8 mouse cellular contexts compared by ENCODE assay signal in genomic region chr2:180755896-180756295, GRCm38 (mm10). TPM values are rescaled to one million over a fixed set of nuclear protein-coding genes. Genes with fewer than 3 reads are reported as not detected.
DNase-seq lines count a peak whose midpoint lies in the region; ATAC-seq and TF ChIP-seq lines count a peak whose summit lies in the region.

No protein-coding gene starts in this region.

- H3K9me3 ChIP-seq in forebrain, embryonic 11.5 days (ENCODE audit: control insufficient read depth, low read length): no peaks in the 10 kb centered on the region
- H3K9me3 ChIP-seq in forebrain, postnatal 0 days (ENCODE audit: low read length): no peaks in the 10 kb centered on the region

- intact Hi-C loops in left cerebral cortex, postnatal 25 days (cut with DNase I): no loop called here

- no peak for ATAC-seq in forebrain, embryonic 11.5 days (replicated peaks; ENCODE audit: low FRiP score)
- ATAC-seq in forebrain, postnatal 0 days: no peak

- H3K27ac ChIP-seq in forebrain, embryonic 11.5 days (ENCODE audit: low read depth, low read length): no peak overlapping the region
- H3K27ac ChIP-seq in forebrain, postnatal 0 days (ENCODE audit: low read depth, low read length): no peak overlapping the region

- no peak for TF ChIP-seq CTCF in forebrain, postnatal 0 days (IDR thresholded peaks at IDR 0.05; ENCODE audit: low read depth)

- peak; percentile 84 for DNase-seq in forebrain, embryonic 11.5 days (ENCODE audit: low spot score)
- DNase-seq in forebrain, postnatal 0 days: no peak
- peak; percentile 70 for DNase-seq in 3T3-L1 (ENCODE audit: low read depth, low spot score)
- peak; percentile 63 for DNase-seq in embryo, embryonic 11.5 days (ENCODE audit: low read depth, low spot score)
- peak; percentile 90 for DNase-seq in kidney, postnatal 4 days
- DNase-seq in testis, postnatal 10 days (ENCODE audit: low spot score): peak; percentile 85
- DNase-seq in cerebellum, adult 9-10 months: no peak
- DNase-seq in left cerebral cortex, postnatal 25 days (ENCODE audit: low spot score in 2 of 2): no peak

- WGBS in forebrain, embryonic 11.5 days: 4% methylated on average over 8 of the region's 8 CpGs
- 8% methylated on average over 8 of the region's 8 CpGs for WGBS in forebrain, postnatal 0 days

- no peaks in the 10 kb centered on the region for H3K27me3 ChIP-seq in forebrain, embryonic 11.5 days (ENCODE audit: control insufficient read depth, insufficient read depth, low read length)
- no peaks in the 10 kb centered on the region; the same call in 1 of the 2 replicates for H3K27me3 ChIP-seq in forebrain, postnatal 0 days (ENCODE audit: insufficient read depth, low read length)

- no peak overlapping the region for H3K4me3 ChIP-seq in forebrain, embryonic 11.5 days (ENCODE audit: low read depth, low read length)
- H3K4me3 ChIP-seq in forebrain, postnatal 0 days (ENCODE audit: low read depth, low read length): no peak overlapping the region

- H3K4me2 ChIP-seq in forebrain, embryonic 11.5 days (ENCODE audit: low read depth, low read length, severe bottlenecking): no peak overlapping the region
- H3K4me2 ChIP-seq in forebrain, postnatal 0 days (ENCODE audit: low read depth): no peak overlapping the region

- H3K4me1 ChIP-seq in forebrain, embryonic 11.5 days (replicated peaks; ENCODE audit: control insufficient read depth, insufficient read depth, low read length): no peaks in the 10 kb centered on the region
- H3K4me1 ChIP-seq in forebrain, postnatal 0 days (ENCODE audit: insufficient read depth): no peaks in the 10 kb centered on the region

- no peak overlapping the region for H3K9ac ChIP-seq in forebrain, embryonic 11.5 days (ENCODE audit: low read length)
- H3K9ac ChIP-seq in forebrain, postnatal 0 days: no peak overlapping the region

- no peaks in the 10 kb centered on the region for H3K36me3 ChIP-seq in forebrain, embryonic 11.5 days (ENCODE audit: control insufficient read depth, insufficient read depth, low read length)
- H3K36me3 ChIP-seq in forebrain, postnatal 0 days (ENCODE audit: insufficient read depth): no peaks in the 10 kb centered on the region

RNA-seq across cellular contexts. Expression of gene Bhlhe23, which starts 20.8 kb away (rescaled TPM):
- 0.85 and 0.87 TPM in 2 replicates for polyA plus RNA-seq in forebrain, embryonic 11.5 days (2014; fragmentation: Nextera tagmentation; extraction: Ambion mirVana)
- 0.33 and 0.46 TPM in 2 replicates for total RNA-seq in forebrain, postnatal 0 days (2014; rRNA removed)
- polyA plus RNA-seq in forebrain, postnatal 0 days (2015; fragmentation: Nextera tagmentation; extraction: Ambion mirVana): 0.18 and 0.71 TPM in 2 replicates
- under 1 TPM in 1 of 2 experiments, not detected in 1; 0.16 TPM for total RNA-seq in left cerebral cortex, postnatal 25 days (2021)

RNA-seq across cellular contexts. Expression of gene Slc17a9, which starts 30.8 kb away (rescaled TPM):
- 0.11 and 0.57 TPM in 2 replicates for polyA plus RNA-seq in forebrain, embryonic 11.5 days (2014; fragmentation: Nextera tagmentation; extraction: Ambion mirVana)
- 0.10 and 0.38 TPM in 2 replicates for total RNA-seq in forebrain, postnatal 0 days (2014; rRNA removed)
- polyA plus RNA-seq in forebrain, postnatal 0 days (2015; fragmentation: Nextera tagmentation; extraction: Ambion mirVana): 0.10 and 0.19 TPM in 2 replicates
- total RNA-seq in left cerebral cortex, postnatal 25 days (2021): under 1 TPM; 0.30 to 0.53 TPM

RNA-seq across cellular contexts. Expression of gene Gid8, which starts 46.0 kb away (rescaled TPM):
- 58.1 and 64.5 TPM in 2 replicates for polyA plus RNA-seq in forebrain, embryonic 11.5 days (2014; fragmentation: Nextera tagmentation; extraction: Ambion mirVana)
- total RNA-seq in forebrain, postnatal 0 days (2014; rRNA removed): 49.8 and 69.9 TPM in 2 replicates
- 43.6 and 50.6 TPM in 2 replicates for polyA plus RNA-seq in forebrain, postnatal 0 days (2015; fragmentation: Nextera tagmentation; extraction: Ambion mirVana)
- total RNA-seq in left cerebral cortex, postnatal 25 days (2021): 10 to 100 TPM; 62.4 to 64.9 TPM

RNA-seq across cellular contexts. Expression of gene Dido1, which starts 46.1 kb away (rescaled TPM):
- polyA plus RNA-seq in forebrain, embryonic 11.5 days (2014; fragmentation: Nextera tagmentation; extraction: Ambion mirVana): 39.8 and 44.1 TPM in 2 replicates
- total RNA-seq in forebrain, postnatal 0 days (2014; rRNA removed): 41.2 and 50.2 TPM in 2 replicates
- polyA plus RNA-seq in forebrain, postnatal 0 days (2015; fragmentation: Nextera tagmentation; extraction: Ambion mirVana): 12.2 and 17.6 TPM in 2 replicates
- total RNA-seq in left cerebral cortex, postnatal 25 days (2021): 10 to 100 TPM; 54.3 to 55.6 TPM

Comparison
In these comparisons a context has a peak if more than half of its experiments do, and no peak if none do; other contexts are left out.
1. DNase-seq: peak in forebrain, embryonic 11.5 days (single experiment), 3T3-L1 (single experiment), embryo, embryonic 11.5 days (single experiment), kidney, postnatal 4 days (2 of 2) and testis, postnatal 10 days (single experiment); none in forebrain, postnatal 0 days (single experiment), cerebellum, adult 9-10 months (single experiment) and left cerebral cortex, postnatal 25 days (0 of 2).